Mouse (Mus musculus): ENCODE data around the gene Slc25a12.
"Not testable (repeated sequence)": the region's sequence is repeated elsewhere in the genome, so short reads cannot be mapped to it uniquely, and the experiment has no call there.

Gene Slc25a12

DNA sequence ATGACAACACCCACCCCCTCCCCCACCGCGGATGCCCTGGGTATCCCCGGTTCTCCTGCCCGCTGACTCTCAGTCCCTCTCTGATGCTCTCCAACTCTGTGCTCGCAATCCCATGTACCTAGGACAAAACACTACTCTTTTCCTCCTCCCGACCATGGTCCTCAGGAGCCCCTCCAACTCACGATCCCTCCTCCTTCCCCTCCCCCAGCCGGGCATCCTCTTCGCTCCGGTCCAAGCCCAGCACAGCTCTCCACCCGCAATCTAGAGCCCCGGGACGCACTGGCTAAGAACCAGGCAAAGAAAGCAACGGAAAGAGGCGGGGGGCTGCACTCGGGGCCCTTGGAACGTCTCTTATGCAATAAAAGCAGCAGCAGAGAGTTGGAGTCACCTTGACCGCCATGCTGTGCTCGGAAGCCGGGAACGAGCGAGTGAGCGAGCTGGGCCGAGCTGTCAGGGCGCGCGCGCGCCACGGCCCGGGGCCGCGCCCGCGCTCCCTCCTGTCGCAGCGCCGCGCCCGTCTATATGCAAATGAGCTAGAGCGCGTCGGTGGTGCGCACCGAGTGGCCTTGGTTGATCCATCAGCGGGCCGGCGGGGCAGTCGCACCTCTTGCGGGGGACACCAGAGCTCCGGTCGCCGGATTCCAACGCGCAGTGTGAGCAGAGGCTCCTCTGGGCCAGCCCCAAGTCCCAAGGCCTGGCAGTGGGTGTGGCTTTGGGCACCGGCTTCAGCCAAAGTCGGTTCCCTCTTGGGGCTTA, at the start of gene Slc25a12:
TSS of gene Slc25a12 (minus strand) at position 625 of the 756 bp plus-strand sequence.
- DNase-seq, result peak; percentile 81 to 86

DNA sequence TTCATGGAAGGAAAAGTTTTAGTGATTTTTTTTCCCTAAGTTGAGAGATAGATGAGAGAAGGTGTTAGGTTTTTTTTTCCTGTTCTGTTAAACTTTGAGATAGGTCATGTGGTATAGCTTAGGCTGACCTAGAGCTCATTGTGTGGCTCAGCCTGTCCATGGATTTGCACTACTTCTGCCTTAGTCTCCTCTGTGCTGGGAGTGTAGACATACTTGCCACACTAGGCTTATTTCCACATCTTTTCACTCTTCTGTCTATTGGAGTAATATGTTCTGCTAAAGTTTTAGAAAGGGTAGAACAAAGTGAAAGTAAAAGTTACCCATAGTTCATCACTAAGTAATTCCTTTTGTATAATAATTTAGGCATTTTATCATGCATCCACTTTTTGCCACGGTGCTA, 38.1 kb upstream of the Slc25a12 start:
- no peak for DNase-seq

DNA sequence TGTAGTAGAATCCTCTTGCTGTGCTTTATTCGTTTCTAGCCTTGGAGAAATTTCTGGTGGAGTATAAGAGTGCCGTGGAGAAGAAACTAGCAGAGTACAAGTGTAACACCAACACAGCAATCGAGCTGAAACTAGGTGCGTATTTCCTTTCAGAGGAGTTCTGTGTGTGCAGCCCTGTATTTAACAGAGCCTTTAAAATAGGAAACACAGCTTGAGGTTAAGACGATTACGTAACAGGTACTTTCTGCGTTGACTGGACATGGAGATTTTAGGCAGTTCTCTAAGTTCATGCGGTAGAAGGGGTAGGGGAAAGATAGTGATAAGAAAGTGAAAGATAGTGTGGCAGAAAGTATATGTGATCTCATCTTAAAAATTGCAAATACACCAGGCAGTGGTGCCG, 22.3 kb upstream of the Slc25a12 start:
- no peak for DNase-seq

DNA sequence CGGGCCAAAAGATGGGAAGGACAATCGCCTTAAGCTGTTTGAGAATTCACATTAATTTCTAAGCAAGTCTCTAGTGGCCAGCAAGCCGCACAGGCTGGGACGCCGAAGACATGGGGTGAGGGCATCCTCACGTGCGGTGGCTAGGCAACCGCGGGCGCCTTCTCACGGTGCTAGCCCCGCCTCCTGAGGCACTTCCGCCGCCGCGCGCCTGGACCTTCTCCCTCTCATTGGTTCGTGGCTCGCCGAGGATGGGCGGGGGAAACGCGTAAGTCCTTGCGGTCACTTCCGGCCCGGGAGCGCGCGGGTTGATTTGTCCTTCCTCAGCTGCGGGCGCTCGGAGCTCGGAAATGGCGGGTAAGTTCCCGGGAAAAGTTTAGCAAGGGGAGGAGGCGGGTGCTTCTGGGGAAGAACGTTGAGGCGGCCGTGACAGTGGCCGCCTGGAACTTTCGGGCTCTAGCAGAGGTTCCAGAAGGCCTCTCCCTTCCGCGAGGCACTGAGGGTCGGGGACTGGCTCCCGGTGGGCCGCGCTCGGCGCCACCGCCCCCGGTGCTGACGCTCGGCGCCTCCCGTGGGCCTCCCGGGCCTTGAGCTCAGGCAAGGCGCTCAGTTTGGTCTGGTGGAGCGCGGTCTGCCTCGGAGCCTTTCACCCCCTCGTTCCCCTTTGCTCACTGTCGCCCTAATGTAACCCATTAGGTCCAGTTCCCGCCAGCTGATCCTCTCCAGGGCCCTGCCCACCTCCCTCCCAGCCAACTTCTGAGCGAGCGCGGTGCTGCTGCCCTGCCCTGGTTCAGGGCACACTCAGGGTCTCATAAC, 21.6 kb upstream of the Slc25a12 start, which contains the start of gene Hat1:
TSS of gene Hat1 (plus strand) at position 8 of the 813 bp plus-strand sequence.
- DNase-seq, result peak; percentile 96 to 97

DNA sequence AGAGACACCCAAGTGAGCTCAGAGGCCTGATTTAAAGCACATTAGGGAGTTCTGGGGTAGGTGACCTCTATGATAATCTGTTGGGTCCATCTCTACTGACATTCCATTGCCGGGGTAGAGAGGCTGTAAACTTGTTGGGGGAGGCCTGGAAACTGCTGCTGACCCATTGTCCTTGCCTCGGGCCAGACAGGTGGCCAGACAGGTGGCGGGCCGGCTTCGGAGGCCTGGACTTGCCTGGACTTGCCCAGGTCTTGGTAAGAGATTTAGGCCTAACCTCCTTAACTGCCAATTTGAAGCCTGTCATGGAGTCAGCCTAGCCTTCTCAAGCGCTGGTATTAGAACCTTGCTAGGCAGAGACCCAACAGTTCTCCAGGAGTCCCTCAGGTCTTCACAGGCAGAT, 20.2 kb upstream of the Slc25a12 start:
- no peak for DNase-seq

DNA sequence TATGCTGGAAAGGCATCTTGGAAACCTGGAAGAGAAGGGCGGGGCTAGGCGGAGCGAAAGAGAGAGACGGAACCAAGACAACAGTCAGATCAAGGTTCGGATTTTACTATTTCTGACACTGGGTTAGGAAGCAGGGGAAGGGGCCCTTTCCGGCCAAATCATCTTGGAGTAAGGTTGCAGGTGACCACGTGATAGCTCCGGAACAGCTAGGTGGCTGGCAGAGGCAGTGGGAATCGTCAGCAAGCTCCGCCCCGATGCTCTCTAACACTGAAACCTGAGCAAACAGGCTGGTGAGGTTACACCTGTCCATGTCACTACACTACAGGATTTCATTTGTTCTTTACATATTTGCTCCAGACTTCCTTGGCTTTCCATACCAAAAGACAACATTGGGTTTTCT, 16.3 kb upstream of the Slc25a12 start:
- DNase-seq, result no peak

DNA sequence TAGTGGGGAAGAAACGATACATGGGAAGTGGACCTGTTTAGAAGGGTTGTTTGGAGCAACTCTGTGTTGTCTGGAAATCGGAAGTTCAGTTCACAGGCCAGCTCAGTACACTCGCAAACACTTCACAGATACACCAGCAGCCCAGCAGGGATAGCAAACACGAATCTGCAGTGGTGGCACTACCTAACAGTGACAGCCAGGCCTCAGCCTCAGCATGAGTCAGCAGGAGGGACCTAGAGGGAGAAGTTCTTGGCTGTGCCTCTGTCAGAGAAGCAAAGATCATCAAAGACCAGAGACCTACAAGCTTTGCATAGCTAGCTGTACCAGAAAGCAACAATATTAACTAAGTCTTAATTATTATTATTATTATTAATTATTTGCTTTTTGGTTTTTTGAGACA, 14.4 kb upstream of the Slc25a12 start:
- DNase-seq, result no peak

DNA sequence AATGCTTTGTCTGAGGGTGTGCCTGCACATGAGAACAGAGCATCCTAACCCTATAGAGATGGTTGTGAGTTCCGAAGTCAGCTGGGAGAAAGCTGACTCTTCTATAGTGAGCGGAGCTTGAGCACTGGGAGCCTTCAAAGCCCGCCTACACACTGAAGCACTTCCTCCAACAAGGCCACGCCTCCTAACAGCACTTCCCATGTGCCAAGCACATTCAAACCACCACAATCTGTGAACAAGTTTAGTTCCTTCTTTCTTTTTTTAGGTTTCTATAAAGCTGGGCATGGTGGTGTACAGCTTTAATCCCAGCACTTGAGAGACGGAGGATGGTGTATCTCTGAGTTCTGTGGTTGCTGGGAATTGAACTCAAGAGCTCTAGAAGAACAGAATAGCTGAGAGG, 9.9 kb upstream of the Slc25a12 start:
- DNase-seq, result no peak

DNA sequence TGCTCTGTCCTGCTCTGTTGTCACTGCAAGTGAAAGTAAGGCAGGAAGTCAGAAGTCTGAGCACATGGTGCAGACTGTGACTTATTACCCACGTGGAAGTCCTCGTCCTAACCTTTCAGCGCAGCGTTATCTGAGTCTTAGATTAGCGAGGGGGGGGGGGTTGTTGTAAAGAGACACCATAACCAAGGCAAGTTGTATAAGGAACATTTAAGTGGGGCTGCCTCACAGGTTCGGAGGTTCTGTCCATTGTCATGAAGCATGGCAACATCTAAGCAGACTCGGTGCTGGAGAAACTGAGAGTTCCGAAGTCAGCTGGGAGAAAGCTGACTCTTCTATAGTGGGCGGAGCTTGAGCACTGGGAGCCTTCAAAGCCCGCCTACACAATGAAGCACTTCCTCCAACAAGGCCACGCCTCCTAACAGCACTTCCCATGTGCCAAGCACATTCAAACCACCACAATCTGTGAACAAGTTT, 8.9 kb upstream of the Slc25a12 start:
- DNase-seq, result no peak

DNA sequence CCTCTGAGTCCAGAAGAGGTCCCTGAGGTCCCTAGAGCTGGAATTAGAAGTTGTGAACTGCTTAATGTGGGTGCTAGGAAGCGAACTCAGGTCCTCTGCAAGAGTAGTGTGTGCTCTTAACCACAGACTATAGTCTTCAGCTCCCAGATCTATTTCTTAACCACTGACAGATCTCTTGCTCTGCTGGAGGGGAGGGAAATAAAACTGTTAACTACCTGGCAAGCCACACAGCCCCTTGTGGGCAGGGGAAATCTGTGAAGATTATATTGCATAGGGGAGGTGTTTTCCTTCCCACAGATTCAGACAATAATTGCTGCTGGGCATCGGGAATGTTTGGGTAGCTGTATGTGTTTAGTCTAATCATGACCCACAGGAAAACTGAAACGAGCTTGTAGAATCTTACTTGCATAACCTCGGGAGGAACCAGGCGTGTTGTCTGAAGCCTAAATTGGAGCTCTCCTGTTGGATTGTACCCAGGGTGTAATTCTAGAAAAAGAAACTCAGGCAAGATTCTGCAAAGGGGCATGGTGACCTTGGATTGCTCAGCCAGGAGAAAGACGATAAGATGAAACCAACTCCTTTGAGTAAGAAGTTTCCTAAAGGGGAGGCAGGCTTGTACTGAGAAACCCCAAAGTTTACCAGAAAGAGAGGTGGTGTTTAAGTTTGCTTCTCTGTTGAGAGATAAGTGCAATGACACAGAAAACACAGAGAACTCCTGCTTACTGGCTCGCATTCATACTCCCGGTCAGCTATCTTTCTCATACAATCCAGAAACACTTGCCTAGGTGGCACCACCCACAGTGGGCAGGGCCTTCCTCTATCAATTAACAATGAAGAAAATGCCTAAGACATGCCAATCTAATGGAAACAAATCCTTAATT, 7.0 kb upstream of the Slc25a12 start:
- DNase-seq, result no peak

DNA sequence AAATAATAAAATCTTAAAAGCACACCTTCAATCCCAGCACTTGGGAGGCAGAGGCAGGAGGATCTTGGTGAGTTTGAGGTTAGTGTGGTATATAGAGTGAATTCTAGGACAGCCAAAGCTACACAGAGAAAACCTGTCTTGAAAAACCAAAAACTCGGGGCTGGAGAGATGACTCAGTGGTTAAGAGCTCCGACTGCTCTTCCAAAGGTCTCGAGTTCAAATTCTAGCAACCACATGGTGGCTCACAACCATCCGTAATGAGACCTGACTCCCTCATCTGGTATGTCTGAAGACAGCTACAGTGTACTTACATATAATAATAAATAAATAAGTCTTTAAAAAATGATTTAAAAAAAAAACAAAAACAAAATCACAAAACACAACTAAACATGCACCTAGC, 4.7 kb upstream of the Slc25a12 start:
- not testable (repeated sequence) for DNase-seq

DNA sequence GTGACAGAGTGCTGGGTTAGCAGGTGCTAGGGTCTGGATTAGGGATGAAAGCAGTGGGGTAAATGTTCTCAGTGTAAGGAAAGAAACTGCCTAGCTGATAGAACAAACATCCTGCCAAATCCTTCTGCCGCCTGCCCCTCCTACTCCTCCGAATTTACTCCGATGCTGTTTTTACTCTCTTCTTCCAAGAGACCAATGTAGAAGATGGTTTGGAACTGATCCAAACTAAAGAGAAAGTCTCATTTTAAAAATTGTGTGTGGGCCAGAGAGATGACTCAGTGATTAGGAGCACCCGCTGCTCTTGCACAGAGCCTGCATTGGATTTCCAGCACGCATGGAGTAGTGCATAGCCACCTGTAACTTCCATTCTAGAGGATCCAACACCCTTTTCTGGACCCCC, 4.2 kb upstream of the Slc25a12 start:
- no peak for DNase-seq

DNA sequence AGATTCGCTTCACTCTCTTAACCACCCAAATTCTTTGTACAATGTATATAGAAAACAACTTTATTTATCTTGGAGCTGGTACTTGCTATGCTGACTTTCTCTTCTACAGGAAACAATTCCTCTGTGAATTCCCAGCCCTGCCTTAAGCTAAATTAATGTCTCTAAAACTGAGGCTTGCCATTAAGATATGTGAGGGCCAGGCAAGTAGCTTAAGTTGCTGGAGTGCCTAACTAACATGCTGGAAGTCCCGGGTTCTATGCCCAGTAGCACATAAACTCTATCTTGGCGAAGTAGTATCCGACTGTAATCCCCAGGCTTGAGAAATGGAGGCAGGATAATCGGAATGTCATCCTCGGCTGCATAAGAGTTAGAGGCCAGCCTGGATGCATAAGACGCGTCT, 537 bp upstream of the Slc25a12 start:
- no peak for DNase-seq

DNA sequence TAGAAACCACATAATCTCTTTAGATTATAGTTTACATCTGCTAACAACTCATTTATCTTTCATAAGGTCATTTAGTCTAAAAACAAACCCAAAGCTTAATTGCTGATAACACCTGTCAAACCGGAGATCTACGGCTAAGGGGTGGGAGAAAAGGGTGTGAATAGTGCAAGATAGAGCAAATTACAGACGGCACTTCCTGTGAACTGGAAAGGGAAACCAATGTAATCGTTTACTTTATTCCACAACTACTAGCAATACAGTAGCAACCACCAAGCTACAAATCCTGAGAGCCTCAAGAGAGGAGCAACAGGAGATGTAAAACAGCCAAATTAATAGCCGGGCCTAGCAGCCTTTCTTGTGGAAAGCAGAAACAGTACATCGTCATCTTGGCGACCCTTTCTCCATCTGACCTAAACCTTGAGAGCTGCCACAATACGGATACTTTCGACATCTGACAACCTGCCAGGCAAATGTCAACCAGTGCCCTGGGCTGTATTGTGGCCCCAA, 878 bp downstream of the Slc25a12 start:
- peak in 1 of 2 experiments; percentile 15 for DNase-seq

DNA sequence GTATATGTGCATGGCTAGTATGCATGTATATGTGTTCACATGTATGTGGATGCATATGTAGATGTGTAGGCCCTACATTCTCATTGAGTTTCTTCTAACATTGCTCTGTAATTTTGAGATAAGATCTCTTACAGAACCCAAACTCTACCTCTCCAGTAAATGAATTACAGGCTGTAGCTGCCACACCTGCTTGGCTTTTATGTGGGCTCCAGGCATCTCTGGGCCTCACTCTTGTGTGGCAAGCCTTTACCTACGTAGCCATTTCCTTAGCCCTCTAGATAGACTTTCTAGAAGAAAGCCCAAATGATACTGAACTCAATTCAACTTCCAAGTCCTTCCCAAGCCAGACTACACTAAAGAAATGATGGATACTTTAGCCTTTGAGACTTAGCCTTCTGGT, 7.4 kb downstream of the Slc25a12 start:
- DNase-seq, result no peak

DNA sequence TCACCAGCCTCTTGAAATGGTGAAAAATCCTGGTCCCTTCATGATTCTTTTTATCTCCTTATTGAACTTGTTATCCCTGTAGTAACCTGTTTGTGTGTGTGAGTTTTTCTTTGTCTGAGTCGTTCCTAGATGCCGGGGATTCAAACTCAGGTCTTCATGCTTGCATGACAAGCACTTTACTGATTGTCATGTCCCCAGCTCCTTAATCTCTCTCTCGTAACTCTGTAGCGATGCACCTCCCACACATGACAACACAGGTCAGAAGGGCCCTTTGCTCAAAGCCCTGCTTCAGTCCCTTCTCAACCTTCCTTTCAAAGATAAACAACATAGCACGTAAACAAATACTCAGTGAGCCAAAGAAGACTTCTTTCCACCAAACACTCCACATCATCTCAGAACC, 9.2 kb downstream of the Slc25a12 start:
- no peak for DNase-seq

DNA sequence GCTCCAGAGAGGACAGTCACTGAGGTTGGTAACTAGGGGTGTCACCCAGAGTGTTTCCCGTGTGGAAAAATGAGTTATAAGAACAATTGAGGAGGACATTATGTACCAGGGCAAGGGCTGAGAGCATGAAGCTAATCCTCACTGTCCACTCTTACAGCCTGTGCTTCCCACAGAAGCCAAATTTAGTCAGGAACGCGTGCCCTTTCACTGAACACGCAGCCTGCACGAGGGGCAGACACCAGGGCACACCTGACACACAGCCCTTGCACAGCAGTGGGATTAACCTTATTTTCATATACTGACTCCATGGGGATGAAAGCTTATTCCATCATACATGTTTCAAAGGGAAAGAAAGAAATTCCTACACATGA, 13.5 kb downstream of the Slc25a12 start:
- no peak for DNase-seq

DNA sequence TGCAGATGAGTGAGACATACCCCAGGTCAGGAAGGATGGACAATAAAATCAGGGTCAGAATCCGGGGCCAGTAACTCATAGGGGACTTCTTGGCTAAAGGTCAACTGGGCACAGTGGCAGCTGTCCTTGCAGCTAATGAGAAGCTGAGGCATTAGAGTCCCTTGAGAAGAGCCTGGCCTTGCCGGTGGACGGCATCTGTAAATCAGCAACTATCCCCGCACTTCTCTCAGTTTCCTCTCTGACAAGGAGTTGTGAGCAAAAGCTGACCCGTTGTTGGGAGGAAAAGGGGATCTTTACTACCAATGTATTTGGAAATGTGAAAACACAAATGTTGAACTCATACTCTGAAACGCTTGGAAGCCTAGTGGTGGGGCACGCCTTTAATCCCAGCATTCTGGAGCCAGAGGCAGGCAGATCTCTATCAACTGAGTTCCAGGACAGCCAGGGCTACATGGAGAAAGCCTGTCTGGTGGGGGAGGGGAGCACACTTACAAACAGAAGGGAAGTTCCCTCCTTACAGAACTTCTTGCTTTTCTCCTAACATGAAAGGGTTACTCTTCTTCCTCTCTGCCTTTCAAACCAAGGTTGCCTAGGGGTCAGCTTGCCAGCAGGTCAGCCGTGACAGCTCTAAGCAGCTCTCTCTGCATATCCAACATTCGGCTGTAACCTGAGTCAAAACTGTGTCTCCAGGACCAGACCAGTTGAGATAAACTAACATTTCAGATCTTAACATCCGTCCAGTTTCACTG, 14.1 kb downstream of the Slc25a12 start:
- no peak for DNase-seq

DNA sequence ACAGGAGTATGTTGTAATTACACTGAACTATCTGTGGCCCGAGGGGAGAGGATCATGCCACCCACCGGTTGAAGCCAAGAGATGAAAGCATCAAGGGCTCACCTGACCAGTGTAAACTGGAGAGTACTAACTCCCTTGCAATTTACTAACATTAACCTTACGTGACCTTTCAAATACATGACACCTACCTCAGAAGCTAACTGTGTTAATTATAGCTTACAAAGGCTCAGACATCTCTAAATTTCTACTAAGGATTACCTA, 15.9 kb downstream of the Slc25a12 start:
- DNase-seq, result no peak

DNA sequence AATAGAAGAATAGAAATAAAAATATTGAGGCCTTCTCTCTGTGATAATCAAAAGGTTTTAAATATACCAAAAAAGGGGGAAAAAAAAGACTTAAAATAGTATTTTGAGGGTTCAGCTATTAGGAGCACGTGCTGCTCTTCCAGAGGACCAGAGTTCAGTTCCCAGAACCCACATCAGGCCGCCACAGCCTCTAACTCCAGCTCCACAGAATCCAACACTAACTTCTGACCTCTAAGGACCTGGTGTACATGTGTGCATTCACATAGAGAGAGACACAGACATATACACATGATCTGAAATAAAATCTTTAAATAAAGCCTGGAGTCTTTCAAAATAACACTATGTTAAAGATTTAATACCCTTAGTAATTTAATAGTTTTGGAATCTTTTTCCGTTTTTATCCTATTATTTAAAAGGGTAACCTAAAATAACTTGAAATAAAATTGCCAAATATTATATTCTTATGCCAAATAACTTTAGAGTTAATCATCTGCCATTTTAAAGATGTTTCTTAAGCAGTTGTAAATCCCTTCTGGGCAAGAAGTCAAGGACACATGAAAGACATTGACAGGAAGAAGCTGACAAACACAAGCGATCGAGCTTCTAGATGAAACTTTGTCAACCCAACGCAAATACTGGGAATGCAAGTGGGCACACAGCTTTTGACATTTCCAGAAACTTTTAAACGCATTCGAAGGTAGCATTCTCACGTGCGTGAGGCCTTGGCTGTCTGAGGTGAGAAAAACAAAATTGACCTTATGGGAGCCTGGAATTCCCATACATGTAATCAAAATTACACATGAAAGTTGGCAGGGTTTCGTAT, 16.4 kb downstream of the Slc25a12 start:
- no peak for DNase-seq

DNA sequence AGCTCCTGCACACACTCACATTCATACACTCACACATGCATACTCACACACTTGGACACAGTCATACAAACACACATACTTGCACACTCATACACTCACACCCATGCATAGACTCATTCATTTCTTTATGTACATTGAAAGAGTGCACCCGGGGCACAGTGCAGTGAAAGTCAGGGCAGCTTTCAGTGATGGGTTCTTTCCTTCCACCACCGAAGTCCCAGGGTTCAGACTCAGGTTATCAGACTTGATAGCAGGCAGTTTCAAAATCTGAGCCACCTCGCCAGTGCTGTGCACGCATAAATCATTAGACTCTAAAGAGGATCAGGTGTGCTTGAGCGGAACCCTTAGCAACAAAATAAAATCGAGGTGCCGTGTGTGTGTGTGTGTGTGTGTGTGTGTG, 17.4 kb downstream of the Slc25a12 start:
- DNase-seq, result no peak

DNA sequence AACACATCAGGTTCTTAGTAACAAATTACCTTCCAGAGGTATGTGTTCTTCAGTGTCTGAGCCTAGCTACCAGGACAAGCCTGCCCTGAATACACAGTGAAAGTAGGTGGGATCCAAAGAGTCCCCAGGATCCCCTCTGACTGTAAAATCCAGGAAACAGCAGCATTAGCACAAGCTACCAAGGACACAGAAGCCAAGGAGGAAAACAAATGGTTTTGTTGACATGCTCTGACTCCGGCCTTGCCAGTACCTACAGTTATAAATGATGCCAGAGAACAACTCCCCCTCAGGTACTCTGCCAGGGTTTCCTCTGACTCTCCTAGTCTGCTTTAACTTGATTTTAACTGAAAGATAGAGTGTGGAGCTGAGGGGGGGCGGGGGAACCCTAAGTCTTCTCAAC, 18.0 kb downstream of the Slc25a12 start:
- DNase-seq, result no peak

Measured in lung, adult 18-20 months (tissue).